In the genomic region with DNA sequence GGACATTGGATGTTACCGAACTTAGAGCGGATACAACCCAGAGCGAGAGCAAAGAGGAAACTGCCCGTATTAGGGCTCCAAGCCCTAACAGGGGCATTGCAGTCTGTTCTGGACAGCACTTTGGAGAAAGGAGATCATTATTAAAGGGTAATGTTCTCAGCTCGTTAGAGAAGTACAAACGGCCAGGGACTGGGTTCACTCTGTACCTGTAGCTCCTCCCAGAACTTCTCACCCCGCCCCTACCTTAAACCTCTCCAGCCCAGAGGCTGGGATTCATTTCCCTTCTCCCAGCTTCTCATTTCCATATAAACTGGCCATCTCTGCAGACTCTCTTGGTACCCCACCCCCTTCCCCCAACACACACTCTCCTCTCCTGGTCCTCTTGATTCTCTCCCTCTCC, we compare ENCODE assay signal across 9 mouse cellular contexts. TPM values are rescaled to one million over a fixed set of nuclear protein-coding genes. Genes with fewer than 3 reads are reported as not detected.
A peak's percentile ranks its signal among the peaks of the same experiment; 100 is the strongest.
DNase-seq lines count a peak whose midpoint lies in the region; ATAC-seq and TF ChIP-seq lines count a peak whose summit lies in the region.
"Had no signal": no experiment of that assay in that cellular context is flagged by ENCODE, and none has a peak within 500 bp of the region (broad histone marks: within the 10 kb centered on the region; RNA-seq: fewer than 3 reads in every experiment).

No protein-coding gene starts in this region.

- ATAC-seq in heart, embryonic 11.5 days (replicated peaks; ENCODE audit: insufficient number of reproducible peaks, low FRiP score, low TSS enrichment): peak; percentile 35
- ATAC-seq in hindbrain, embryonic 12.5 days (ENCODE audit: low FRiP score): 0 out of 2 replicates have a peak, but pooled peaks have one; percentile 5

- DNase-seq in heart, postnatal 10 days: no peak
- peak; percentile 60 for DNase-seq in ZHBTc4 (ENCODE audit: low read depth, low spot score)
- peak; percentile 17 for DNase-seq in liver, adult 2 months (ENCODE audit: extremely low read depth, low read depth, low spot score)
- DNase-seq in layer of hippocampus, adult 11-12 months (ENCODE audit: low spot score): no peak
- DNase-seq in layer of hippocampus, adult 9-11 months: no peak

- H3K27ac ChIP-seq in heart, embryonic 11.5 days (ENCODE audit: low read depth, low read length): no peak overlapping the region
- no peak overlapping the region for H3K27ac ChIP-seq in hindbrain, embryonic 12.5 days
- no peak overlapping the region for H3K27ac ChIP-seq in liver, adult 2 months (replicated peaks; ENCODE audit: insufficient read depth, low read depth, low read length)
- no peak overlapping the region for H3K27ac ChIP-seq in small intestine, adult 2 months (ENCODE audit: insufficient read depth, low read depth, low read length)

- H3K4me1 ChIP-seq in heart, embryonic 11.5 days (ENCODE audit: control insufficient read depth, insufficient read depth, low read length): 0 out of 2 replicates have a peak, but pooled peaks cover 7% of the 10 kb centered on the region
- peaks cover 23% of the 10 kb centered on the region for H3K4me1 ChIP-seq in hindbrain, embryonic 12.5 days
- H3K4me1 ChIP-seq in liver, adult 2 months (ENCODE audit: control insufficient read depth, insufficient read depth, low read length): peaks cover 2% of the 10 kb centered on the region; the same call in 1 of the 2 replicates
- peaks cover 2% of the 10 kb centered on the region for H3K4me1 ChIP-seq in small intestine, adult 2 months (ENCODE audit: control insufficient read depth, insufficient read depth, insufficient read length, low read length)

- H3K4me3 ChIP-seq in heart, embryonic 11.5 days (ENCODE audit: low read depth, low read length): peak overlapping the region; percentile 65
- H3K4me3 ChIP-seq in hindbrain, embryonic 12.5 days: peak overlapping the region; percentile 64
- no peak overlapping the region; the same call in 1 of the 2 replicates for H3K4me3 ChIP-seq in liver, adult 2 months (ENCODE audit: insufficient read depth, low read depth, low read length)
- peak overlapping the region; percentile 33; the same call in 1 of the 2 replicates for H3K4me3 ChIP-seq in small intestine, adult 2 months (ENCODE audit: low read depth, low read length)

- no peaks in the 10 kb centered on the region for H3K27me3 ChIP-seq in heart, embryonic 11.5 days (ENCODE audit: control insufficient read depth, insufficient read depth, low read length)
- no peaks in the 10 kb centered on the region for H3K27me3 ChIP-seq in hindbrain, embryonic 12.5 days
- H3K27me3 ChIP-seq in liver, adult 2 months (ENCODE audit: control insufficient read depth, insufficient read depth, low read length): no peaks in the 10 kb centered on the region
- no peaks in the 10 kb centered on the region for H3K27me3 ChIP-seq in small intestine, adult 2 months (ENCODE audit: control insufficient read depth, insufficient read depth, low read length)

- H3K9me3 ChIP-seq in heart, embryonic 11.5 days (replicated peaks; ENCODE audit: control insufficient read depth, low read length): no peaks in the 10 kb centered on the region
- H3K9me3 ChIP-seq in hindbrain, embryonic 12.5 days (replicated peaks): no peaks in the 10 kb centered on the region

- intact Hi-C loops in heart, postnatal 10 days (cut with DNase I): loop anchor here (2.0 to 5.0 kb wide), 2 partner anchors 89 to 191 kb away; a partner anchor contains a TSS

- 1% methylated on average over 7 of the region's 7 CpGs for WGBS in heart, embryonic 11.5 days (ENCODE audit: insufficient replicate concordance)
- 0% methylated on average over 7 of the region's 7 CpGs for WGBS in hindbrain, embryonic 12.5 days
- under 1% methylated on average over 7 of the region's 7 CpGs for WGBS in liver, adult 2 months
- WGBS in small intestine, adult 2 months: 0% methylated on average over 7 of the region's 7 CpGs

- no peak for TF ChIP-seq CTCF in liver, adult 2 months (IDR thresholded peaks at IDR 0.05; ENCODE audit: low read depth, low read length)
- TF ChIP-seq CTCF in small intestine, adult 2 months (IDR thresholded peaks at IDR 0.05; ENCODE audit: extremely low read depth, insufficient read length, insufficient replicate concordance, low read depth, low read length): no peak

- no peaks in the 10 kb centered on the region for H3K79me2 ChIP-seq in liver, adult 2 months (ENCODE audit: control insufficient read depth, insufficient read depth, low read length)

- peak overlapping the region; percentile 78 for H3K9ac ChIP-seq in heart, embryonic 11.5 days (ENCODE audit: low read depth, low read length)
- H3K9ac ChIP-seq in hindbrain, embryonic 12.5 days: peak overlapping the region; percentile 69
- H3K9ac ChIP-seq in liver, adult 2 months (ENCODE audit: low read depth, low read length): no peak overlapping the region

- no peaks in the 10 kb centered on the region for H3K36me3 ChIP-seq in heart, embryonic 11.5 days (ENCODE audit: control insufficient read depth, insufficient read depth, low read length)
- H3K36me3 ChIP-seq in hindbrain, embryonic 12.5 days: no peaks in the 10 kb centered on the region
- no peaks in the 10 kb centered on the region for H3K36me3 ChIP-seq in liver, adult 2 months (ENCODE audit: control insufficient read depth, insufficient read depth, low read length)
- H3K36me3 ChIP-seq in small intestine, adult 2 months (ENCODE audit: control insufficient read depth, insufficient read depth, low read length): no peaks in the 10 kb centered on the region

- TF ChIP-seq POLR2A in liver, adult 2 months (IDR thresholded peaks at IDR 0.05; ENCODE audit: extremely low read depth, insufficient read depth, low read length): no peak
- TF ChIP-seq POLR2A in small intestine, adult 2 months (IDR thresholded peaks at IDR 0.05; ENCODE audit: low read depth, low read length): no peak

- H3K4me2 ChIP-seq in heart, embryonic 11.5 days: peak overlapping the region; percentile 72
- H3K4me2 ChIP-seq in hindbrain, embryonic 12.5 days (replicated peaks): peak overlapping the region; percentile 74

RNA-seq across cellular contexts. Expression of a gene that starts 0.8 kb away (rescaled TPM):
- polyA plus RNA-seq in heart, embryonic 11.5 days (2014; fragmentation: Nextera tagmentation; extraction: Ambion mirVana): 27.0 and 30.0 TPM in 2 replicates
- 10 to 100 TPM; 10.1 to 10.6 TPM for total RNA-seq in heart, postnatal 10 days (2021)
- 40.7 and 48.2 TPM in 2 replicates for polyA plus RNA-seq in hindbrain, embryonic 12.5 days (2016; fragmentation: Nextera tagmentation; extraction: Ambion mirVana)
- 1.9 and 2.1 TPM in 2 replicates for total RNA-seq in liver, adult 2 months (2014; rRNA removed)
- polyA plus RNA-seq in liver, adult 2 months (2012; rRNA removed): 1.4 and 2.0 TPM in 2 replicates
- 0.94 and 1.0 TPM in 2 replicates for polyA plus RNA-seq in small intestine, adult 2 months (2012; rRNA removed)

RNA-seq across cellular contexts. Expression of a gene that starts 3.1 kb away (rescaled TPM):
- 11.9 and 14.1 TPM in 2 replicates for polyA plus RNA-seq in heart, embryonic 11.5 days (2014; fragmentation: Nextera tagmentation; extraction: Ambion mirVana)
- 10 to 100 TPM in 1 of 2 experiments, 1 to 10 TPM in 1; 9.0 to 10.1 TPM for total RNA-seq in heart, postnatal 10 days (2021)
- polyA plus RNA-seq in hindbrain, embryonic 12.5 days (2016; fragmentation: Nextera tagmentation; extraction: Ambion mirVana): 37.8 and 38.4 TPM in 2 replicates
- 14.5 and 16.6 TPM in 2 replicates for total RNA-seq in liver, adult 2 months (2014; rRNA removed)
- 14.4 and 18.8 TPM in 2 replicates for polyA plus RNA-seq in liver, adult 2 months (2012; rRNA removed)
- 5.3 and 5.6 TPM in 2 replicates for polyA plus RNA-seq in small intestine, adult 2 months (2012; rRNA removed)

RNA-seq across cellular contexts. Expression of a gene that starts 41.5 kb away (rescaled TPM):
- not detected in 2 replicates for polyA plus RNA-seq in heart, embryonic 11.5 days (2014; fragmentation: Nextera tagmentation; extraction: Ambion mirVana)
- not detected for total RNA-seq in heart, postnatal 10 days (2021)
- polyA plus RNA-seq in hindbrain, embryonic 12.5 days (2016; fragmentation: Nextera tagmentation; extraction: Ambion mirVana): not detected in 2 replicates
- not detected in 2 replicates for total RNA-seq in liver, adult 2 months (2014; rRNA removed)
- not detected in 2 replicates for polyA plus RNA-seq in liver, adult 2 months (2012; rRNA removed)
- polyA plus RNA-seq in small intestine, adult 2 months (2012; rRNA removed): not detected in 2 replicates
- total RNA-seq: neutrophil, adult 5-6 weeks had no signal

RNA-seq across cellular contexts. Expression of a gene that starts 58.4 kb away (rescaled TPM):
- polyA plus RNA-seq in heart, embryonic 11.5 days (2014; fragmentation: Nextera tagmentation; extraction: Ambion mirVana): not detected in 2 replicates
- total RNA-seq in heart, postnatal 10 days (2021): not detected
- polyA plus RNA-seq in hindbrain, embryonic 12.5 days (2016; fragmentation: Nextera tagmentation; extraction: Ambion mirVana): not detected in 2 replicates
- total RNA-seq in liver, adult 2 months (2014; rRNA removed): not detected in 2 replicates
- not detected in 2 replicates for polyA plus RNA-seq in liver, adult 2 months (2012; rRNA removed)
- not detected in 2 replicates for polyA plus RNA-seq in small intestine, adult 2 months (2012; rRNA removed)
- total RNA-seq: neutrophil, adult 5-6 weeks had no signal

RNA-seq across cellular contexts. Expression of a gene that starts 58.5 kb away (rescaled TPM):
- polyA plus RNA-seq in heart, embryonic 11.5 days (2014; fragmentation: Nextera tagmentation; extraction: Ambion mirVana): not detected in 2 replicates
- not detected for total RNA-seq in heart, postnatal 10 days (2021)
- polyA plus RNA-seq in hindbrain, embryonic 12.5 days (2016; fragmentation: Nextera tagmentation; extraction: Ambion mirVana): not detected in 2 replicates
- total RNA-seq in liver, adult 2 months (2014; rRNA removed): not detected in 2 replicates
- not detected in 2 replicates for polyA plus RNA-seq in liver, adult 2 months (2012; rRNA removed)
- 0.13 TPM in 1 of 2 replicates, not detected in the other for polyA plus RNA-seq in small intestine, adult 2 months (2012; rRNA removed)
- total RNA-seq: neutrophil, adult 5-6 weeks had no signal

Comparison
In these comparisons a context has a peak if more than half of its experiments do, and no peak if none do; other contexts are left out.
1. DNase-seq: peak in ZHBTc4 (single experiment) and liver, adult 2 months (single experiment); none in heart, postnatal 10 days (0 of 2), layer of hippocampus, adult 11-12 months (single experiment) and layer of hippocampus, adult 9-11 months (single experiment).